Mouse (Mus musculus): ENCODE results near the gene Rpl9-ps1. TPM values are rescaled to one million over a fixed set of nuclear protein-coding genes. Genes with fewer than 3 reads are reported as not detected.

Gene Rpl9-ps1
- total and polyA plus RNA-seq, 3 experiments, result 0.26 TPM; not detected in 2

DNA sequence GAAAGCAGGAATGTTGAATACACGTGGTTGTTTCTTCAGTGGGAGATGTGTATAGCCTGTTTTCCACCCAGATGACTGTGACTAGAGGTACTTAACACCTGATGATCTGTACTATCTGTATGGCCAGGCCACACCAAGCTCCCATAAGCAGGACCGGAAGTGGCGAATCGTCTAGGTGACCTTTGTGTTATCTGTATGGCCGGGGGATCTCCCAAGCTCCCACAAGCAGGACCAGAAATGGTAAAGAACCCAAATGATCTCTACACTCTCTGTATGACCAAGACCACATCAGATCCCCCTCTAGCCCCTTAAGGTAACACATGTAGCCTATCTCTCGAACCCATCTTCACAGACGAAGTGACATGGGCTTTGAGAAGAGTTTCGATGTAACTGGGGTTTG is 9.2 kb upstream of the Rpl9-ps1 start:
- no peaks in the 10 kb centered on the region for H3K4me1 ChIP-seq (ENCODE audit: control insufficient read depth in 1 of 2, insufficient read depth in 2 of 2, low read length in 2 of 2)
- H3K27ac ChIP-seq (ENCODE audit: control insufficient read depth, low read depth, low read length), result no peak overlapping the region
- TF ChIP-seq SMC3 (IDR thresholded peaks at IDR 0.05; ENCODE audit: low read depth, low read length), result no peak
- no peak for TF ChIP-seq SIN3A (IDR thresholded peaks at IDR 0.05; ENCODE audit: low read length)
- TF ChIP-seq MYB (IDR thresholded peaks at IDR 0.05; ENCODE audit: low read depth, low read length), result no peak
- TF ChIP-seq ZNF384 (IDR thresholded peaks at IDR 0.05; ENCODE audit: low read depth, low read length), result no peak
- TF ChIP-seq CHD2 (IDR thresholded peaks at IDR 0.05; ENCODE audit: low read length), result no peak
- no peak for TF ChIP-seq TAL1 (IDR thresholded peaks at IDR 0.05; ENCODE audit: low read length)
- TF ChIP-seq MYC (IDR thresholded peaks at IDR 0.05; ENCODE audit: low read depth, low read length), result no peak
- no peak for TF ChIP-seq ZMIZ1 (IDR thresholded peaks at IDR 0.05; ENCODE audit: low read depth, low read length)
- TF ChIP-seq ELF1 (IDR thresholded peaks at IDR 0.05; ENCODE audit: low read depth, low read length), result no peak
- TF ChIP-seq GATA1 (IDR thresholded peaks at IDR 0.05; ENCODE audit: low read depth, low read length), result no peak
- TF ChIP-seq MXI1 (IDR thresholded peaks at IDR 0.05; ENCODE audit: low read depth, low read length), result no peak
- TF ChIP-seq EP300 (IDR thresholded peaks at IDR 0.05; ENCODE audit: low read depth in 1 of 2, low read length in 2 of 2), result no peak
- no peak for TF ChIP-seq E2F4 (IDR thresholded peaks at IDR 0.05; ENCODE audit: borderline replicate concordance, low read depth, low read length)
- TF ChIP-seq GABPA (IDR thresholded peaks at IDR 0.05; ENCODE audit: low read depth, low read length), result no peak
- no peak for TF ChIP-seq RAD21 (IDR thresholded peaks at IDR 0.05; ENCODE audit: low read depth, low read length)
- TF ChIP-seq MAZ (IDR thresholded peaks at IDR 0.05; ENCODE audit: low read depth, low read length), result no peak
- no peak for TF ChIP-seq NRF1 (IDR thresholded peaks at IDR 0.05; ENCODE audit: insufficient read depth, low read depth, low read length, poor library complexity, severe bottlenecking)
- no peak for TF ChIP-seq CTCF (IDR thresholded peaks at IDR 0.05 in 2 of 3, conservative IDR thresholded peaks at IDR 0.05 in 1 of 3; ENCODE audit: control insufficient read depth in 1 of 3, insufficient read depth in 1 of 3, low read depth in 2 of 3, low read length in 3 of 3, poor library complexity in 1 of 3, severe bottlenecking in 1 of 3)
- TF ChIP-seq BHLHE40 (IDR thresholded peaks at IDR 0.05; ENCODE audit: borderline replicate concordance, low read depth, low read length), result no peak
- no peaks in the 10 kb centered on the region for H3K9me3 ChIP-seq (replicated peaks; ENCODE audit: insufficient read depth, low read length)
- H3K27me3 ChIP-seq (ENCODE audit: control insufficient read depth in 1 of 2, insufficient read depth in 2 of 2, low read length in 2 of 2), result peaks cover 10 to 12% of the 10 kb centered on the region in 2 experiments
- H3K9ac ChIP-seq (ENCODE audit: control insufficient read depth, low read depth, low read length, poor library complexity, severe bottlenecking), result no peak overlapping the region
- H3K4me3 ChIP-seq (ENCODE audit: control insufficient read depth in 1 of 2, insufficient read depth in 1 of 2, low read depth in 2 of 2, low read length in 2 of 2), result no peak overlapping the region
- no peaks in the 10 kb centered on the region for H3K36me3 ChIP-seq (ENCODE audit: control insufficient read depth in 1 of 2, insufficient read depth in 2 of 2, low read length in 2 of 2)
- no peaks in the 10 kb centered on the region for H3K79me2 ChIP-seq (ENCODE audit: control insufficient read depth, insufficient read depth, low read length, poor library complexity)
- no peak for DNase-seq (ENCODE audit: low read depth, low spot score)

DNA sequence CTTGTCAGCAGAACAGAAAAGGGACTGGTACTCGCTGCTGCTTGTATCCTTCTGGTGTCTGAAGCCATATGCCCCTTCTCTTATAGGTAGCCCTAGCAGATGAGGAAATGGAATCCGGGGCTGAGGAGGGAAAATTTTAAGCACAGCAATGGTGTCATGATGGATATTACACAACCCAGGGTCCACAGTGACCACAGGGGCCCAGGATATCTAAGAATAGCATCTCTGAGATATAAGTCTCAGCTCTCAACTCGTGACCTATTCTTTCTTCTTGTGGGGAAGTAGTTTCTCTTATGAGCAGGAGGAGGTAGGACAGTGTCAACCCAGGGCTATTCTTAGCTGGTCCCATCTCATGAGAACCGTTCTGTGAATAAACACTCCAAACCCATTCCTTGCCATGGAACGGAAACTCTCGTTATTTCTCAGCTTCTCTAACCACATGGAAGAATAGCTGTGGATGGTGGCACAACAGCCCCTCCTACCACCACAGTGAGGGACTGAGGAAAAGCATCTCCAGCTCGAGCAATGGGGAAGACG is 4.0 kb upstream of the Rpl9-ps1 start, which contains the start of gene Ccl3:
TSS of gene Ccl3 (minus strand) at position 51 of the 537 bp plus-strand sequence.
- H3K9me3 ChIP-seq (replicated peaks; ENCODE audit: insufficient read depth, low read length), result no peaks in the 10 kb centered on the region
- H3K36me3 ChIP-seq (ENCODE audit: control insufficient read depth in 1 of 2, insufficient read depth in 2 of 2, low read length in 2 of 2), result no peaks in the 10 kb centered on the region
- no peak within 1 kb of the TSS for H3K4me3 ChIP-seq (ENCODE audit: control insufficient read depth in 1 of 2, insufficient read depth in 1 of 2, low read depth in 2 of 2, low read length in 2 of 2)
- H3K27me3 ChIP-seq (ENCODE audit: control insufficient read depth in 1 of 2, insufficient read depth in 2 of 2, low read length in 2 of 2), result peaks cover 10 to 17% of the 10 kb centered on the region in 2 experiments
- DNase-seq (ENCODE audit: low read depth, low spot score), result no peak
- no peaks in the 10 kb centered on the region for H3K79me2 ChIP-seq (ENCODE audit: control insufficient read depth, insufficient read depth, low read length, poor library complexity)
- no peak within 1 kb of the TSS for H3K9ac ChIP-seq (ENCODE audit: control insufficient read depth, low read depth, low read length, poor library complexity, severe bottlenecking)
- TF ChIP-seq ZC3H11A (IDR thresholded peaks at IDR 0.05; ENCODE audit: low read depth, low read length) (no peak), BHLHE40 (IDR thresholded peaks at IDR 0.05; ENCODE audit: borderline replicate concordance, low read depth, low read length) (no peak), TCF12 (IDR thresholded peaks at IDR 0.05; ENCODE audit: low read depth, low read length) (no peak), ELF1 (IDR thresholded peaks at IDR 0.05; ENCODE audit: low read depth, low read length) (no peak), ZKSCAN1 (IDR thresholded peaks at IDR 0.05; ENCODE audit: low read depth, low read length) (no peak), CHD2 (IDR thresholded peaks at IDR 0.05; ENCODE audit: low read length) (no peak), MEF2A (IDR thresholded peaks at IDR 0.05; ENCODE audit: extremely low read depth, insufficient replicate concordance, low read depth, low read length, poor library complexity, severe bottlenecking) (no peak), SMC3 (IDR thresholded peaks at IDR 0.05; ENCODE audit: low read depth, low read length) (no peak), NRF1 (IDR thresholded peaks at IDR 0.05; ENCODE audit: insufficient read depth, low read depth, low read length, poor library complexity, severe bottlenecking) (no peak), MAZ (IDR thresholded peaks at IDR 0.05; ENCODE audit: low read depth, low read length) (no peak), TBP (IDR thresholded peaks at IDR 0.05; ENCODE audit: low read depth, low read length) (no peak), HCFC1 (IDR thresholded peaks at IDR 0.05; ENCODE audit: low read depth, low read length) (no peak), RCOR1 (IDR thresholded peaks at IDR 0.05; ENCODE audit: low read depth, low read length) (no peak), EP300 (IDR thresholded peaks at IDR 0.05; ENCODE audit: low read depth in 1 of 2, low read length in 2 of 2) (no peak), ZNF384 (IDR thresholded peaks at IDR 0.05; ENCODE audit: low read depth, low read length) (no peak), MYC (IDR thresholded peaks at IDR 0.05; ENCODE audit: low read depth, low read length) (no peak), USF1 (IDR thresholded peaks at IDR 0.05; ENCODE audit: low read depth, low read length) (no peak)
- no peak within 1 kb of the TSS for H3K27ac ChIP-seq (ENCODE audit: control insufficient read depth, low read depth, low read length)
- H3K4me1 ChIP-seq (ENCODE audit: control insufficient read depth in 1 of 2, insufficient read depth in 2 of 2, low read length in 2 of 2), result no peaks in the 10 kb centered on the region

Measured in MEL (cell line).